In the genomic region with DNA sequence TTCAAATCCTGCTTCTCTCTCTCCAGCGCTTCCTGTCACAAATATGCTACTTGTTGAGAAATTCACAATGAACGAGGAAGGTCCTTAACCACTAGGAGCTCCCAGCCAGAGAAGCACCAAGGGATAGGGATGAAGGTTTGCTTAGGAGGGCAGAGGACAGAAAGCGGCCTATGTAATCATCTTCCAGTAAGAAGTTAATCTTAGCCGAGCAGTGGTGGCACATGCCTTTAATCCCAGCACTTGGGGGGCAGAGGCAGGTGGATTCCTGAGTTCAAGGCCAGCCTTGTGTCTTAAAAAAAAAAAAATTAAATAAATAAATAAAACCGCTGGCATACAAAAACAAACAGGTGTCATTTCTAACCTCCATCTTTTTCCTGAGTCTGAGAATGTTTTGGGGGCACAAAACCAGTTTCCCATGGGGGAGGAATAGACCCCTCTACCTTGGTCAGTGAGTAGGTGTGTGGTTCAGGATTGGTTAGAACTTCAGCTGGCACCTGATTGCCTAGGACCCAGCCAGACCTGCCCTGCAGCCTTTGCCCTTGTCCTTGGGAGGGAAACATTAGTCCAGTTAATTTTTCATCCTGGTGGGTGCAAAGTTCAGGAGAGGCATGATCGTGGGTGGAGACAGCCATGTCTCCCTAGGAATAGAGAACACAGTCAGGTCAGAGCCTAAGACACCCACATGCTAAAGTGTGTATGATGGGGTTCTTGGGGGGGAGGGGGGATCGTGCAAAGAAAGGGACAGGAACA, we compare ENCODE assay signal across 15 mouse cellular contexts. TPM values are rescaled to one million over a fixed set of nuclear protein-coding genes. Genes with fewer than 3 reads are reported as not detected.
DNase-seq lines count a peak whose midpoint lies in the region; ATAC-seq and TF ChIP-seq lines count a peak whose summit lies in the region.
"Had no signal": no experiment of that assay in that cellular context is flagged by ENCODE, and none has a peak within 500 bp of the region (broad histone marks: within the 10 kb centered on the region; RNA-seq: fewer than 3 reads in every experiment).

No protein-coding gene starts in this region.

- no peak for DNase-seq in midbrain, embryonic 10.5 days (ENCODE audit: low spot score)
- no peak for DNase-seq in midbrain, embryonic 14.5 days
- peak; percentile 84 for DNase-seq in kidney, postnatal 14 days
- no peak for DNase-seq in layer of hippocampus, adult 9-11 months
- DNase-seq in gastrocnemius, postnatal 10 days, result no peak
- DNase-seq in layer of hippocampus, adult 2 months (ENCODE audit: low spot score in 2 of 2), result no peak
- DNase-seq: adrenal gland, postnatal 36 days; cerebellum, adult 11-12 months; right cerebral cortex, postnatal 4 days had no signal

- H3K9me3 ChIP-seq in midbrain, embryonic 10.5 days (replicated peaks), result peaks cover 7% of the 10 kb centered on the region
- H3K9me3 ChIP-seq in midbrain, embryonic 14.5 days (ENCODE audit: control insufficient read depth, low read length), result no peaks in the 10 kb centered on the region
- no peaks in the 10 kb centered on the region for H3K9me3 ChIP-seq in intestine, postnatal 0 days (ENCODE audit: control insufficient read depth)
- H3K9me3 ChIP-seq: forebrain, embryonic 15.5 days had no signal

- no peak for ATAC-seq in midbrain, embryonic 14.5 days (ENCODE audit: low FRiP score, low TSS enrichment)
- peak; percentile 25 for ATAC-seq in intestine, postnatal 0 days
- ATAC-seq: forebrain, embryonic 15.5 days; hindbrain, embryonic 16.5 days; lung, postnatal 0 days had no signal

- H3K27me3 ChIP-seq in midbrain, embryonic 10.5 days (ENCODE audit: low read depth, poor library complexity, severe bottlenecking), result 0 out of 2 replicates have a peak, but pooled peaks cover 4% of the 10 kb centered on the region
- no peaks in the 10 kb centered on the region; the same call in 1 of the 2 replicates for H3K27me3 ChIP-seq in midbrain, embryonic 14.5 days (ENCODE audit: control insufficient read depth, insufficient read depth, low read length)
- H3K27me3 ChIP-seq in intestine, postnatal 0 days (replicated peaks; ENCODE audit: control insufficient read depth, insufficient read depth, low read length), result no peaks in the 10 kb centered on the region
- no peaks in the 10 kb centered on the region for H3K27me3 ChIP-seq in small intestine, adult 2 months (ENCODE audit: control insufficient read depth, insufficient read depth, low read length)
- H3K27me3 ChIP-seq: forebrain, embryonic 15.5 days had no signal

- TF ChIP-seq CTCF in intestine, postnatal 0 days (IDR thresholded peaks at IDR 0.05; ENCODE audit: low read depth), result 0 out of 2 replicates have a peak, but pooled peaks have one; percentile 6
- TF ChIP-seq CTCF in small intestine, adult 2 months (IDR thresholded peaks at IDR 0.05; ENCODE audit: extremely low read depth, insufficient read length, insufficient replicate concordance, low read depth, low read length), result no peak
- TF ChIP-seq CTCF in layer of hippocampus, adult 2 months (conservative IDR thresholded peaks at IDR 0.05), result no peak

- no peaks in the 10 kb centered on the region for H3K36me3 ChIP-seq in midbrain, embryonic 10.5 days
- H3K36me3 ChIP-seq in midbrain, embryonic 14.5 days (ENCODE audit: control insufficient read depth, insufficient read depth, low read length), result no peaks in the 10 kb centered on the region
- no peaks in the 10 kb centered on the region for H3K36me3 ChIP-seq in intestine, postnatal 0 days (ENCODE audit: control insufficient read depth, insufficient read depth)
- H3K36me3 ChIP-seq in small intestine, adult 2 months (ENCODE audit: control insufficient read depth, insufficient read depth, low read length), result no peaks in the 10 kb centered on the region
- H3K36me3 ChIP-seq: forebrain, embryonic 15.5 days had no signal

- TF ChIP-seq POLR2A in small intestine, adult 2 months (IDR thresholded peaks at IDR 0.05; ENCODE audit: low read depth, low read length), result peak; percentile 26; the same call in 1 of the 2 replicates

- no peak overlapping the region for H3K9ac ChIP-seq in midbrain, embryonic 14.5 days (replicated peaks; ENCODE audit: low read length)
- H3K9ac ChIP-seq in intestine, postnatal 0 days (ENCODE audit: low read depth, low read length), result no peak overlapping the region; the same call in 1 of the 2 replicates
- H3K9ac ChIP-seq: forebrain, embryonic 15.5 days had no signal

- peaks cover 49% of the 10 kb centered on the region for H3K4me1 ChIP-seq in midbrain, embryonic 10.5 days
- H3K4me1 ChIP-seq in midbrain, embryonic 14.5 days (ENCODE audit: control insufficient read depth, insufficient read depth, low read length), result peaks cover 26% of the 10 kb centered on the region
- peaks cover 9% of the 10 kb centered on the region for H3K4me1 ChIP-seq in intestine, postnatal 0 days (replicated peaks; ENCODE audit: control insufficient read depth, insufficient read depth, low read length)
- H3K4me1 ChIP-seq in small intestine, adult 2 months (ENCODE audit: control insufficient read depth, insufficient read depth, insufficient read length, low read length), result peaks cover 26% of the 10 kb centered on the region

- peak overlapping the region; percentile 99; the same call in 1 of the 2 replicates for H3K27ac ChIP-seq in midbrain, embryonic 10.5 days (replicated peaks)
- no peak overlapping the region for H3K27ac ChIP-seq in midbrain, embryonic 14.5 days (replicated peaks; ENCODE audit: low read depth, low read length)
- H3K27ac ChIP-seq in intestine, postnatal 0 days (ENCODE audit: low read depth, low read length), result peak overlapping the region; percentile 89
- H3K27ac ChIP-seq in small intestine, adult 2 months (ENCODE audit: insufficient read depth, low read depth, low read length), result peak overlapping the region; percentile 99
- H3K27ac ChIP-seq in layer of hippocampus, adult 2 months, result no peak overlapping the region
- H3K27ac ChIP-seq: forebrain, embryonic 15.5 days had no signal

- WGBS in midbrain, embryonic 10.5 days, result 74% methylated on average over 7 of the region's 7 CpGs
- 76% methylated on average over 7 of the region's 7 CpGs for WGBS in midbrain, embryonic 14.5 days
- WGBS in intestine, postnatal 0 days, result 47% methylated on average over 7 of the region's 7 CpGs
- 30% methylated on average over 7 of the region's 7 CpGs for WGBS in small intestine, adult 2 months

- H3K4me3 ChIP-seq in midbrain, embryonic 10.5 days, result peak overlapping the region; percentile 90; the same call in 1 of the 2 replicates
- H3K4me3 ChIP-seq in midbrain, embryonic 14.5 days (replicated peaks; ENCODE audit: low read depth, low read length), result no peak overlapping the region
- H3K4me3 ChIP-seq in intestine, postnatal 0 days (ENCODE audit: low read depth, low read length), result no peak overlapping the region
- peak overlapping the region; percentile 10; the same call in 1 of the 2 replicates for H3K4me3 ChIP-seq in small intestine, adult 2 months (ENCODE audit: low read depth, low read length)
- H3K4me3 ChIP-seq in layer of hippocampus, adult 2 months, result no peak overlapping the region
- H3K4me3 ChIP-seq: forebrain, embryonic 15.5 days; left cerebral cortex, adult 2 months had no signal

- H3K4me2 ChIP-seq in midbrain, embryonic 14.5 days (ENCODE audit: low read length), result no peak overlapping the region
- peak overlapping the region; percentile 81 for H3K4me2 ChIP-seq in intestine, postnatal 0 days (replicated peaks; ENCODE audit: low read depth)

RNA-seq across cellular contexts. Expression of gene Smad3, which starts 2.4 kb away (rescaled TPM):
- 21.7 and 22.5 TPM in 2 replicates for polyA plus RNA-seq in midbrain, embryonic 10.5 days (2016; fragmentation: Nextera tagmentation; extraction: Ambion mirVana)
- 4.9 and 7.7 TPM in 2 replicates for polyA plus RNA-seq in midbrain, embryonic 14.5 days (2014; fragmentation: Nextera tagmentation; extraction: Ambion mirVana)
- polyA plus RNA-seq in intestine, postnatal 0 days (2015; fragmentation: Nextera tagmentation; extraction: Ambion mirVana), result 5.0 and 5.7 TPM in 2 replicates
- 13.9 and 21.6 TPM in 2 replicates for polyA plus RNA-seq in small intestine, adult 2 months (2012; rRNA removed)
- total RNA-seq in gastrocnemius, postnatal 10 days (2021), result 10 to 100 TPM; 44.9 to 45.0 TPM
- total RNA-seq in layer of hippocampus, adult 2 months (2021), result 10 to 100 TPM; 48.7 to 49.6 TPM

Comparison
In these comparisons a context has a peak if more than half of its experiments do, and no peak if none do; other contexts are left out.
1. H3K27ac ChIP-seq: peak in midbrain, embryonic 10.5 days (single experiment), intestine, postnatal 0 days (single experiment) and small intestine, adult 2 months (single experiment); none in midbrain, embryonic 14.5 days (single experiment) and layer of hippocampus, adult 2 months (single experiment).
2. H3K4me3 ChIP-seq: peak in midbrain, embryonic 10.5 days (single experiment) and small intestine, adult 2 months (single experiment); none in midbrain, embryonic 14.5 days (single experiment), intestine, postnatal 0 days (single experiment) and layer of hippocampus, adult 2 months (single experiment).